8 mouse cellular contexts compared by ENCODE assay signal in the genomic region with DNA sequence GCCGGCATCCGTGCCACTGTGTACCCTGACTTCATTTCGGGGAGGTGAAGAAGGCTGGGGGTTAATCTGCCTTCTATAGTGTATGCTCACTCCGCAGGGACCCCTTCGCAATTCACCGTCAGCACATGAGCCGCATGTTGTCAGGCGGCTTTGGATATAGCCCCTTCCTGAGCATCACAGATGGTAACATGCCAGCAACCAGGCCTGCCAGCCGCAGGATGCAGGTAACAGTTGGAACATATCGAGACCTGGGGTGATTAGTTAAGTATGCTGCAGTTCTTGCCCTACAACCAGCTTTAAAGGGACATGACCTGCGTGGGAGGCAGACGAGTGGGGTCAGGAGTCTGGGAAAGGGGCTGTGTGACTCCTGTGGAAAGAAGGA. TPM values are rescaled to one million over a fixed set of nuclear protein-coding genes. Genes with fewer than 3 reads are reported as not detected.
DNase-seq lines count a peak whose midpoint lies in the region; ATAC-seq and TF ChIP-seq lines count a peak whose summit lies in the region.

No protein-coding gene starts in this region.

- WGBS in kidney, postnatal 0 days: 31% methylated on average over 12 of the region's 12 CpGs
- WGBS in hindbrain, embryonic 12.5 days: 51% methylated on average over 12 of the region's 12 CpGs
- WGBS in midbrain, embryonic 15.5 days: 47% methylated on average over 12 of the region's 12 CpGs

- peaks cover 13% of the 10 kb centered on the region for H3K4me1 ChIP-seq in kidney, postnatal 0 days (replicated peaks; ENCODE audit: insufficient read depth, low read length)
- H3K4me1 ChIP-seq in hindbrain, embryonic 12.5 days: peaks cover 18% of the 10 kb centered on the region
- peaks cover 30% of the 10 kb centered on the region for H3K4me1 ChIP-seq in midbrain, embryonic 15.5 days

- peak overlapping the region; percentile 86 for H3K4me3 ChIP-seq in kidney, postnatal 0 days (replicated peaks; ENCODE audit: low read depth, low read length)
- peak overlapping the region; percentile 95 for H3K4me3 ChIP-seq in hindbrain, embryonic 12.5 days
- peak overlapping the region; percentile 97 for H3K4me3 ChIP-seq in midbrain, embryonic 15.5 days

- peak overlapping the region; percentile 99 for H3K27ac ChIP-seq in kidney, postnatal 0 days
- H3K27ac ChIP-seq in hindbrain, embryonic 12.5 days: peak overlapping the region; percentile 97
- peak overlapping the region; percentile 94 for H3K27ac ChIP-seq in midbrain, embryonic 15.5 days

- DNase-seq in kidney, postnatal 0 days (ENCODE audit: low spot score): no peak
- no peak for DNase-seq in kidney, postnatal 36 days
- peak; percentile 68 to 70 for DNase-seq in cerebellum, postnatal 14 days
- no peak for DNase-seq in left cerebral cortex, postnatal 36 days (ENCODE audit: low spot score in 2 of 2)
- DNase-seq in adrenal gland, adult 8-10 months: no peak

- no peaks in the 10 kb centered on the region for H3K27me3 ChIP-seq in kidney, postnatal 0 days (ENCODE audit: insufficient read depth, low read length)
- no peaks in the 10 kb centered on the region for H3K27me3 ChIP-seq in hindbrain, embryonic 12.5 days
- H3K27me3 ChIP-seq in midbrain, embryonic 15.5 days (replicated peaks): no peaks in the 10 kb centered on the region

- ATAC-seq in kidney, postnatal 0 days (replicated peaks; ENCODE audit: low FRiP score, low read depth): no peak
- no peak for ATAC-seq in hindbrain, embryonic 12.5 days (ENCODE audit: low FRiP score)
- no peak for ATAC-seq in midbrain, embryonic 15.5 days (replicated peaks)
- ATAC-seq in monocyte, adult 5-6 weeks (replicated peaks; ENCODE audit: insufficient number of reproducible peaks, low FRiP score, low TSS enrichment, poor library complexity, severe bottlenecking): no peak

- H3K36me3 ChIP-seq in kidney, postnatal 0 days (ENCODE audit: insufficient read depth, low read length): peaks cover 33% of the 10 kb centered on the region
- H3K36me3 ChIP-seq in hindbrain, embryonic 12.5 days: peaks cover 41% of the 10 kb centered on the region
- peaks cover 27% of the 10 kb centered on the region for H3K36me3 ChIP-seq in midbrain, embryonic 15.5 days (replicated peaks)

- intact Hi-C loops in left cerebral cortex, postnatal 36 days (cut with DNase I): loop anchor here (5.0 kb wide), 1 partner anchor 150 kb away; no protein-coding TSS in a partner anchor

- no peaks in the 10 kb centered on the region for H3K9me3 ChIP-seq in kidney, postnatal 0 days (replicated peaks; ENCODE audit: low read length)
- no peaks in the 10 kb centered on the region for H3K9me3 ChIP-seq in hindbrain, embryonic 12.5 days (replicated peaks)
- no peaks in the 10 kb centered on the region for H3K9me3 ChIP-seq in midbrain, embryonic 15.5 days

- no peak for TF ChIP-seq CTCF in kidney, postnatal 0 days (IDR thresholded peaks at IDR 0.05; ENCODE audit: low read depth)

- H3K9ac ChIP-seq in kidney, postnatal 0 days (ENCODE audit: low read depth, low read length): peak overlapping the region; percentile 95
- H3K9ac ChIP-seq in hindbrain, embryonic 12.5 days: peak overlapping the region; percentile 98
- peak overlapping the region; percentile 75 for H3K9ac ChIP-seq in midbrain, embryonic 15.5 days

- H3K4me2 ChIP-seq in kidney, postnatal 0 days (ENCODE audit: low read length): peak overlapping the region; percentile 80
- H3K4me2 ChIP-seq in hindbrain, embryonic 12.5 days (replicated peaks): peak overlapping the region; percentile 95
- H3K4me2 ChIP-seq in midbrain, embryonic 15.5 days: peak overlapping the region; percentile 89

RNA-seq across cellular contexts. Expression of a gene that starts 1.1 kb away (rescaled TPM):
- polyA plus RNA-seq in kidney, postnatal 0 days (2015; fragmentation: Nextera tagmentation; extraction: Ambion mirVana): 348 and 352 TPM in 2 replicates
- 462 and 488 TPM in 2 replicates for polyA plus RNA-seq in hindbrain, embryonic 12.5 days (2016; fragmentation: Nextera tagmentation; extraction: Ambion mirVana)
- polyA plus RNA-seq in midbrain, embryonic 15.5 days (2015; fragmentation: Nextera tagmentation; extraction: Ambion mirVana): 559 and 568 TPM in 2 replicates
- 100 to 1,000 TPM; 606 to 697 TPM for total RNA-seq in left cerebral cortex, postnatal 36 days (2021)
- 46.8 to 65.2 TPM (median 56.4 TPM) in 3 replicates for total RNA-seq in monocyte, adult 5-6 weeks (2017)
- 100 to 1,000 TPM; 277 to 296 (median 287) TPM for total RNA-seq in adrenal gland, adult 8-10 months (2022)

RNA-seq across cellular contexts. Expression of a gene that starts 12.4 kb away (rescaled TPM):
- 359 and 399 TPM in 2 replicates for polyA plus RNA-seq in kidney, postnatal 0 days (2015; fragmentation: Nextera tagmentation; extraction: Ambion mirVana)
- polyA plus RNA-seq in hindbrain, embryonic 12.5 days (2016; fragmentation: Nextera tagmentation; extraction: Ambion mirVana): 637 and 707 TPM in 2 replicates
- polyA plus RNA-seq in midbrain, embryonic 15.5 days (2015; fragmentation: Nextera tagmentation; extraction: Ambion mirVana): 880 and 884 TPM in 2 replicates
- 1,000 to 10,000 TPM in 1 of 2 experiments, 100 to 1,000 TPM in 1; 913 to 1,047 TPM for total RNA-seq in left cerebral cortex, postnatal 36 days (2021)
- 89.3 to 145 TPM (median 115 TPM) in 3 replicates for total RNA-seq in monocyte, adult 5-6 weeks (2017)
- 100 to 1,000 TPM; 741 to 843 (median 768) TPM for total RNA-seq in adrenal gland, adult 8-10 months (2022)

RNA-seq across cellular contexts. Expression of a gene that starts 20.8 kb away (rescaled TPM):
- 2.5 and 2.9 TPM in 2 replicates for polyA plus RNA-seq in kidney, postnatal 0 days (2015; fragmentation: Nextera tagmentation; extraction: Ambion mirVana)
- 1.9 and 2.1 TPM in 2 replicates for polyA plus RNA-seq in hindbrain, embryonic 12.5 days (2016; fragmentation: Nextera tagmentation; extraction: Ambion mirVana)
- polyA plus RNA-seq in midbrain, embryonic 15.5 days (2015; fragmentation: Nextera tagmentation; extraction: Ambion mirVana): 2.8 and 3.2 TPM in 2 replicates
- 1 to 10 TPM; 2.7 to 3.1 TPM for total RNA-seq in left cerebral cortex, postnatal 36 days (2021)
- total RNA-seq in monocyte, adult 5-6 weeks (2017): 0.68 TPM in 1 of 3 replicates, not detected in the others
- 1 to 10 TPM; 1.1 to 2.7 (median 1.2) TPM for total RNA-seq in adrenal gland, adult 8-10 months (2022)

RNA-seq across cellular contexts. Expression of a gene that starts 33.0 kb away (rescaled TPM):
- polyA plus RNA-seq in kidney, postnatal 0 days (2015; fragmentation: Nextera tagmentation; extraction: Ambion mirVana): 153 and 157 TPM in 2 replicates
- 99.5 and 101 TPM in 2 replicates for polyA plus RNA-seq in hindbrain, embryonic 12.5 days (2016; fragmentation: Nextera tagmentation; extraction: Ambion mirVana)
- polyA plus RNA-seq in midbrain, embryonic 15.5 days (2015; fragmentation: Nextera tagmentation; extraction: Ambion mirVana): 94.5 and 95.5 TPM in 2 replicates
- 100 to 1,000 TPM; 153 to 170 TPM for total RNA-seq in left cerebral cortex, postnatal 36 days (2021)
- total RNA-seq in monocyte, adult 5-6 weeks (2017): 7.6 to 25.6 TPM (median 21.5 TPM) in 3 replicates
- total RNA-seq in adrenal gland, adult 8-10 months (2022): 100 to 1,000 TPM; 130 to 160 (median 147) TPM

RNA-seq across cellular contexts. Expression of a gene that starts 44.3 kb away (rescaled TPM):
- polyA plus RNA-seq in kidney, postnatal 0 days (2015; fragmentation: Nextera tagmentation; extraction: Ambion mirVana): 0.24 and 0.28 TPM in 2 replicates
- polyA plus RNA-seq in hindbrain, embryonic 12.5 days (2016; fragmentation: Nextera tagmentation; extraction: Ambion mirVana): 0.06 TPM in 1 of 2 replicates, not detected in the other
- polyA plus RNA-seq in midbrain, embryonic 15.5 days (2015; fragmentation: Nextera tagmentation; extraction: Ambion mirVana): 0.21 and 0.33 TPM in 2 replicates
- 1 to 10 TPM; 5.4 to 5.8 TPM for total RNA-seq in left cerebral cortex, postnatal 36 days (2021)
- total RNA-seq in monocyte, adult 5-6 weeks (2017): 3.1 to 5.2 TPM (median 4.0 TPM) in 3 replicates
- total RNA-seq in adrenal gland, adult 8-10 months (2022): under 1 TPM; 0.40 to 0.83 (median 0.46) TPM

Comparison
In these comparisons a context has a peak if more than half of its experiments do, and no peak if none do; other contexts are left out.
1. DNase-seq: peak in cerebellum, postnatal 14 days (2 of 2); none in kidney, postnatal 0 days (single experiment), kidney, postnatal 36 days (0 of 2), left cerebral cortex, postnatal 36 days (0 of 2) and adrenal gland, adult 8-10 months (single experiment).
2. Peak in every context shown above with its lines, with median percentiles within 50 percentile points of each other: H3K27ac ChIP-seq, H3K4me2 ChIP-seq, H3K4me3 ChIP-seq and H3K9ac ChIP-seq.